Mouse (Mus musculus) monocyte, adult 5-6 weeks (primary cell): Measurements from ENCODE around the gene Prkce. TPM values are rescaled to one million over a fixed set of nuclear protein-coding genes. Genes with fewer than 3 reads are reported as not detected.

ENCODE experiments used
- ATAC-seq: fragments of 153-309, 156-312 bp; replicated peaks from 2 replicates; pipeline ENCODE4 v1.8.0; 2017; ENCODE audit warnings: mild to moderate bottlenecking; ENCODE audit not compliant: low TSS enrichment, insufficient number of reproducible peaks, severe bottlenecking, poor library complexity, low FRiP score
- total RNA-seq: library from RNA; stranded (forward); fragments of 200-1000, 200-491, 200-594 nt; gene quantifications from 3 replicates; pipeline ENCODE4 v1.2.3, GENCODE M21; 2017

Gene Prkce
- total RNA-seq, 1 experiment from 2014 or later: 21.1 TPM

DNA sequence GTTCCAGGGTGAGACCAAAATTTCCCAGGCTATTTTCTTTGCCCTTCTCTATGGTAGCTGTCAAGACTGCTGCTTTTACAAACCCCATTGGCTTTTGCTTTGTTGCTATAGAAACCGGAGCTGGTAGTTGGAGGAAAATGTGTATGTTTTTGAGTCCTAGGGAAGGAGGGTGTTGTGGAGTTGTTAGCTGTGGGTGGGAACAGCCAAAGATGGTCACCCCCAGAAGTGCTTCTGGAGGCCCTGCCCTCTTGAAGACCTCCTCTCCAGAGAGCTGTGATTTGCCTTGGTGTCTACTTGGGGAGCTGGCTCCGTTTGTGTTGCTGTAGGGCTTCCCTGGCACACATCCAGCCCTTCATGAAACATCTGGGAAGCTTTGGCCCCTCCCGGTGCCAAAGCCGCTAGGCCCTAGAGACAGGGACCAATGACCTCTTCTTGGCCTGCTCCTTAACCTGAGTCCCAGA lies 203.5 kb downstream of the Prkce start:
- ATAC-seq: no peak

DNA sequence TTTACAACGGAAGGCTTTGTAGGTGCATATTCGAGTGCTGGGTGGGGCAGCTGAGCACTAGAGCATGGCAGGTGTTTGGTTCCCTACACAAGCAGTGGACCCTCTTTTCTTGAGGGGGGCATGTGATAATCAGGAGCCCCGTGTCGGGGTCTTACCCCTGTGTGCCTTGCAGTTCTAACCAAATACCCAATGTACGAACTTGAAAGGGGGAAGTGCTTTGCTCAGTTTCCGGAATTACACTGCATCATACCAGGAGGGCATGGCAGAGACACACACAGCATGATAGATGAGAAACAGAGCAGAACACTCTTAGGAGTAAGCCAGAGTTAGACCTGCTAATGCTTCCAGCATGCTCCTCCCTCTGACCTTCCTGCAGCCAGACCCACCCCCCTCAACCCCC lies 208.8 kb downstream of the Prkce start:
- peak; percentile 24; the same call in 1 of the 2 replicates for ATAC-seq

DNA sequence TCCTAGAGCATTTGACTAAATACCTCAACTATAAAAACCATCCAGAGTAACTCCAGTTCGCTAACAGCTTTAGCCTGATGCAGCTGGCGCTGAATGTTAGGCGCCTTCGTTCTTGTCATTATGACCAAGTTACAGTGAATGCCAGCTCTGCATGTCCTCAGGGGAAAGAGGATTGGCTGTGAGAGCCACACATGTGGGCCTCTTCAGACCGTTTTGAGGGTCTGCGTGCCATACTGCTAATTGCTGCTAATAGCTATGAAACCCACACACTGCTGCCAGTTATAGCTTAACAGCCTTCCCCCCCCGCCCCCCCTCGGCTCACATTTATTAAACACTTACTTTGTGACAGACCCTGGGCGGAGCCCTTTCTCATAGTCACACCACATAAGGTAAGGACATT lies 210.3 kb downstream of the Prkce start:
- no peak for ATAC-seq

DNA sequence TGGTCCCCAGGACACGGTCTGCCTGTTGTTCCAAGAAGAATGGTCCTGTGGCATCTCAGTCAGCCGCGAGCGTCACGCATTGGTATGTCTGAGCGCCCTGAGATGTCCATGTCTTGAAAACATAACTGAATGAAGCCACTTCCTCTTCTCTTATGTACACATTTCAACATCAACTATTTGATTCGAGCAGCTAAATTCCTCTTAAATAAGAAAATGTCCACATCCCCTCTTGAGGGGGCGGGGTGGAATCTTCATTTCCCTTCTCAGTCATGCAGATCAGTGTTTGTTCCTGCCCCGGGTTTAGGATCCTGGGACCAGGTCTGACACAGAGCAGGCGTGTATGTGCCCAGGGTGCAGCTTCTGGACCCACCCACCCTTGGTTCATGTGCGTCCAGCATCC lies 211.0 kb downstream of the Prkce start:
- peak; percentile 71 for ATAC-seq

DNA sequence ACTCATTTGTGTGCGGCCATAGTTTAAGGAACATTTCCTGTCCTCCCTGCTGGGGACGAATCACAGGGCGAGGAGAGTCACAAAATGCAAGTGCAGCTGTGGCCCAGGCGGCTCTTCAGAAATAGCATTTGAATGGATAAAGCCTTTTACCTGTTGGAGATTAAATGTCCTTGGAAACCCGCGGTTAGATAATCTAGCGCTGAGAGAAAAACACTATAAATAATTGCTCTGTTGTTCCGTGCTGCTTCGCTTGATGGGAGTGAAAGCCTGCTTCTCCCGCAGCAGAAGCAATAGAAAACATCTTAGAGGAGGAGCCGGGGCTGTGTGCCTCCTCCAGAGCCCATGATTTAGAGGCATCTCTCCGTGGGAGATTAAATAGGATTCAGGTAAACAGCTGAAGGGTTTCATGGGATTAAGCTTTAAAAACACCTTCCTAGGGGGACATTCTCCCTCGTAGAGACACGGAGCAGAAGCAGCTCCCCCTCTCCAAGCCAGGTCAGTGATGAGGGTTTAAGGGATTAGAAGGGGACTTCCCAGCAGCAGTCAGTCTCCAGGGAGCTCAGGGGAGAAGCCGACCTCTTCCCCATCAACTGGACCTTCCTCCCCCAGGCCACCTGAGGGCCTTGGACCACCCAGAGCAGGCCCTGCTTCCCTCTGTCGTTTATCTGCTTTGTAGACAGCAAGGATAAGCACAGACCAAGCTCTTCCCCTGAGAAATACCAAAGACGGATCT lies 212.0 kb downstream of the Prkce start:
- ATAC-seq: no peak

DNA sequence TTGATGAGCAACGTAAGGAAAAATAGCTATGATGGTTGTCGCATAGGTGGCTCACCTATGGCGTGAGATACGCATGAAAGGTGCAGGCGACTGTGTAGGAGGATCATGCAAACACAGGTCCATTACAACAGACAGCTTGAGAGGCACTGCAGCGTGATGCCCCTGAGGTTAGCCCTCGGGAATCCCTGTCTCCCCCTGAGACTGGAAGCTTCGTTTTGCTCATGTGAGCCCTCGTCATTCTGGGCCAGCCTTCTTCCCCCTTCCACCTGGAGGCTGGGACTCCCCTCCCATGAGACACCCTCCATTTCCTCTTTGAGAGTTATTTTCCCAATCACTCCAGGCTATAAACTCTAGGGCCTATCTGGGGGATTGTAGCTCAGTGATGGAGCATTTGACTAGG lies 213.9 kb downstream of the Prkce start:
- no peak for ATAC-seq

DNA sequence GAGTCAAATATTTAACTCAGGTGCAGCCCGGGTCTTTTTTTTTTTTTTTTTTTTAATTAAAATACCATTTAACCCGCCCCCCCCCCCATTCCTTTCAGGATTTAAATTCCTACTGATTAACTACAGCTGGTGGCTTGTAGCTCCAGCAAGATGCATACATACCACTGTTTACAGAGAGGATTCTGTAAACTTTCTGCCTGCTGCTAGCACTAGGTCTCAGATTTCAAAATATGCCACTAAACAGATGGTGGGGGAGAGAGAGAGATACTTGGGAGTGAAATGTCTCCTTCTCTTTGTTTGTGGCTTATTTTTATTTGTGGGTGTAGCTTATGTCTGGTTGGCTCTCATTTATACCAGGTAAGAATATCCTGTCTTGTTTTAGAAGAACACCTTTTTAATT lies 215.3 kb downstream of the Prkce start:
- no peak for ATAC-seq

DNA sequence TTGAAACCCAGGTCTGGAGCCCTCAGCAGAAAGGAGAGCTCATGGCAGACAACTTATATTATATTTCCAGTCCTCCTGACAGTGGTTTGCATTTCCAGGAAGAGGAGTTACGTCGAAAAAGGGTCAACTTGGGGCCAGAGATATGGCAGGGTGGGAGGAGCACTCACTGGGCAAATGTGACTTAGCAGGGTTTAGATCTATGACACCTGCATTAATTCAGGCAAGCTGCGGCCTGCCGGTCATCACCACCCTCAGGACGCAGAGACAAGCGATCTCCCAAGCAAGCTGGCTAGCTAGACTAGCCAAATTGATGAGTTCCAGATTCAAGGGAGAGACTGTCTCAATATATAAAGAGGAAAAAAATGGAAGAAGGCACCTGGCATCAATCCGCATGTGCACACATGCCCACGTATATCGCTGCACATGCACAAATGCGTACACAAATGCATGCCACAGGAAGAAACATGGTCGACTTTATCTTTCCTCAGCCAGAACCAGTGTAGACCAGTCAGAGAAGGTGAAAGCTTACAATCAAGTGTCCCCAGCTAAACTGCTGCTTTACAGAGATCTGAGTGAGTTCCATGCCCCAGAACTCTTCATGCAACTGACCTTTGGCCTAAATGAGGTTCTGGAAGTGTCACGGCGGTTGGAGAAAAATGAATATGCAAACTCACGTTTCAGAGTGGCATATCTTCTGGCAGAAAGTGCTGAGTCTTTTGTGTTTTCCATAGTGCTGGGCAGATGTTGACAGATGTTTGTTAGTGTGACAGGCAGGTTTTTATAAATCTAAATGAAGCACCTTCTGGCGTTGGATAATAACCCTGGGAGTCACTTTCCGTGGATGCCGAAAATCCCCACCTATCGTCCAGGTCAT lies 216.4 kb downstream of the Prkce start:
- ATAC-seq: no peak

DNA sequence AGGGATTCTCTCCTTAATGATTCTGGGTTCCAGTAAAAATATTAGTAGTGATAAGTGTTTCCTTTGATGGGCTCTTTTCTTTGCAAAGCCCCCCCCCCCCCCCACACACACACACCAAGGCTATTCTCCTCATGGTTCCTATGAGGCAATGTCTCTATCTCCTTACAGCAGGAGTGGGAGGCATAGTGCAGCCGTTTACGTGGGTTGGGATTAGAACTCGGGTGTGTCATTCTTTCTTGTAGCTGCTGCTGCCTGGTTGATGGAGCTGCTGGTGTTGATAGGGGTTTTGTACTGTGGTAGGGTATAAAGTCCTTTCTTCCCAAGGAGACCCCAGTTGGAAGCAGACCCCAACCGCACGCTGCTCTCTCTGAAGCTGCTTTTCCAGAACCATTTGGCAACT lies 224.9 kb downstream of the Prkce start:
- ATAC-seq: no peak

DNA sequence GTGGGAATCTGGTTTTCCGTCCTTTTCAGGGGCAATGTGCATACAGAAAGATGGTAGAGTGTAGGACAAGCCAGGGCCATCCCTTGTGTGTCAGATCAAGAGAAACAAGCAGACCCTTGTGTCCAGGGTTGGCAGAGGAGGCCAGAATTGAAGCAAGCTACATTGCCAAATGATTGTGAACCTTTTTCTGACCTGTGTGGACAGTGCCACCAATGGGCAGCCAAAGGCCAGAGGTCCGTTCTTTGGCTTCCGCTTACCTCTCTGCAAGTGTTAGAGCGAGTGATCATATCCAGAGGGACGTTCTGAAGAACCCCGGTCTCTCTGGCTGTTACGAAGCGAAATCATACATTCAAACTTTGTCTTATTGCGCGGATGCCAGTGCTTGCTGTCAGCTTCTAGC lies 225.6 kb downstream of the Prkce start:
- no peak for ATAC-seq

DNA sequence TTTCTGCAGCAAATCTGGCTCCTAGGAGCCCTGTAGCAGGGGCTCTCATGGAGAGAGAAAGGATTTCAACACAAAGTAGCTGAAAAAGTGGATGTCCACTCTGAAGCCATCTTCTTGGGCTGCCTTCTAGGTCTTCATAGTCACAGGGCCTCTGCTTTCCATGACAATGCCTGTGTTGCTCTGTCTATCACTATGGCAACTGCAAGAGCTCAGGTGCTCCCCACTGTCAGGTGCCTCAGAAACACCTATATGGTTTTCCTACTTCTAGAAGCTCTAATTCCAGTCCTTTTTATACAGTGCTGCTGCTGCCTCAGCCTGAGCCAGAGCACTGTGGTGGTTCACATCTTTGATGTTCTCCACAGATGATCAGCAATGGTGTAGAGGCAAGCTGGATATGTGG lies 229.5 kb downstream of the Prkce start:
- no peak for ATAC-seq

DNA sequence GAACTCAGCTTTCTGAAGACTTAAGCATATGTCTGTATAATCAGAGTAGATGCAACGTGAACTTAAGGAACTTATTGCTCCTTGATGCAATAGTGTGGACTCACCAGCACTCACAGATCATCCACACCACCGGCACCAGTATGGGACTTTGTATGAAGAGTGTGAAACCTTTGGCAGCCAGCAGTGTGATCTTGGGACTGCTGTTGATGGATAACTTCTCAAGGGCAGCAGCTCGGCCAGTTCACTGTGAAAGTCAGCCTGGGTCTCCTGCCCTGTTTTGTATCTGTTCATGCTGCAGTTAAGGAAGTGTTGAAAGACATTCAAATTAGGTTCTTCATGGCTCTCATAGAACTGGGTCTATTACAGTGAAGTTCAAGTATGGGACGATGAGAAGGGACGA lies 230.1 kb downstream of the Prkce start:
- ATAC-seq: no peak

DNA sequence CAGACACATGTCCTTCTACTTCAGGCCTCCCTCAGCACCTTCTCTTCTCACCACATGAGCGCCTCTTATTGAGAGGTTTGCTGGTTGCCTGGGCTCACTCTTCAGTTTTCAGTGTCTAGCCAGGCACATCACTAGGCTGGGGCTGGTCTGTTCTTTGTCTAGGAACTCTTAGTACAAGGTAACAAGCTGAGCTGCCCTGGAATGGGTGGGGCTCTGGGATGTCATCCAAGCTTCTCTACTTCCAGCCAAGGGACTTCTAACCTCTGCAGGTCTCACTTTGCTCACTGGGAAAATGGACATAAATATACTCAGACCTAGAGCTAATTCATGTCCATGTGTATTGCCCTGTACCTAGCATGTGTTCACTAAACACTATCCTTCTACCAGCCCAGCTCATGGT lies 230.6 kb downstream of the Prkce start:
- ATAC-seq: no peak

DNA sequence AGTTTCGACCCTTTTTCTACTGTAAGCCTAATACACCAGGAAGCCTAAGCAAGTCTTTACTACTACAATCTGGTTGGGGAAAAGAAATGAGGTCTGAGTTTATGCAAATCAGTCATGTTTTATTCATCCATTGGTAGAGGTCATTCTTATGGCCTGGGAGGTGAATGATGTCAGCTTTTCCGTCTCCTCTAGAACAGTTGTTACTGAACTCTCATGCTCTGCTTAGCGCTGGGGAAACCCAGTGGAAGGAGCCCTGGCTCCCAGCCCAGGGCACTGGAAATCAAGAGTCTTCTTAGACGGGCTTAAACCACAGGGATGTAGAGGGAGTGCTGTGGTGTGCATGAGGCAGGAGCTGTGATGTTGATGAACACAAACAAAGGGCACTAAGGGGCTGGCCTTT lies 232.4 kb downstream of the Prkce start:
- ATAC-seq: no peak

DNA sequence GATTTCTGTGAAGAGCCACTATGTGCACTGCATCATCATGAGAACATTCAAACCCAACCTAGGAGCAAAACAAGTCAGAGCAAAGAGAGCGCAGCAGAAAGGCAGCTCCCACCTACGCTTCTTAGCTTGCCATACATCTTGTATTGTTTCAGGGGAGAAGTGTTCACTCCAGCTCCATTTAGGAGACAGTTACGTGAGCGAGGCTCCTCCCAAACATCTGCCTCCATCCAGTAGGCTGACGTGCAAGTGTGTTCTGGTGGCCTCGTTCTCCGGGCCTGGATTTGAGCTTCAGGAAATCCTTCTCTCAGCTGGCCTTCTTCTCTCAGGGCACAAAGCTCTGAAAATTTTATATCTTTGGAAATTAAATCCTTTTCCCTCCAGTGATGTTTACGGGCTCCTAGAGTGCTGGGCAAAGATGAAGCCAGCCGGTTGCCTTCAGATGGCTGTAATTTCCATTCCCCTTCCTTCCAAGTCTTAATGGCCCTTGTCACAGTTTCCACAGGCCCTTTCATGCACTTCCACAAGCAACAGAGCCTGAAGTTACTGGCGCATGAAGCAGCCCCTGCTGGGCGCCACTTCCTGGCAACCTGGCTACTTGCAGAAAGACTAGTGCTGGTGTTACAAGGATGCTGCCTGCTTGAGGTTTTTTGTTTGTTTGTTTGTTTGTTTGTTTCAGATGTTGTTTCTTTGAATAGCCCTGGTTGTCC lies 237.4 kb downstream of the Prkce start:
- ATAC-seq: no peak

DNA sequence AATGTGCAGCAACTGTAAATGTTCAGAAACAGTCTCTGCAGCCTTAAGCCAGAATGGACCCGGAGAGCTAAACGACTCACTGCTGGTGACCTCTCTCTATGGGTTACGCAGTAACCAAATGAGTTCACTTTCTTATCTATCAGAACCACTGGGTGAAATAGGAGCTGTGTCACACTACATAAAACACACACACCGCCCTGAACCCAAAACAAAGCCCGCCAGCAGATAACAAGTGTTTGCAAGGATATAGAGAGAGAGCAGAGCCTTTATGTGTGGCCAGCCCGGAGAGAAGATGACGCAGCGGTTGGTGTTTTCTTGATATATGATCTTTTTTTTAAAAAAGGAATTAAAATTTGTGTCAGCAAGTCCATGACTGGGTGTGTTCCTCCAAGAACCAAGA lies 238.1 kb downstream of the Prkce start:
- ATAC-seq: no peak

DNA sequence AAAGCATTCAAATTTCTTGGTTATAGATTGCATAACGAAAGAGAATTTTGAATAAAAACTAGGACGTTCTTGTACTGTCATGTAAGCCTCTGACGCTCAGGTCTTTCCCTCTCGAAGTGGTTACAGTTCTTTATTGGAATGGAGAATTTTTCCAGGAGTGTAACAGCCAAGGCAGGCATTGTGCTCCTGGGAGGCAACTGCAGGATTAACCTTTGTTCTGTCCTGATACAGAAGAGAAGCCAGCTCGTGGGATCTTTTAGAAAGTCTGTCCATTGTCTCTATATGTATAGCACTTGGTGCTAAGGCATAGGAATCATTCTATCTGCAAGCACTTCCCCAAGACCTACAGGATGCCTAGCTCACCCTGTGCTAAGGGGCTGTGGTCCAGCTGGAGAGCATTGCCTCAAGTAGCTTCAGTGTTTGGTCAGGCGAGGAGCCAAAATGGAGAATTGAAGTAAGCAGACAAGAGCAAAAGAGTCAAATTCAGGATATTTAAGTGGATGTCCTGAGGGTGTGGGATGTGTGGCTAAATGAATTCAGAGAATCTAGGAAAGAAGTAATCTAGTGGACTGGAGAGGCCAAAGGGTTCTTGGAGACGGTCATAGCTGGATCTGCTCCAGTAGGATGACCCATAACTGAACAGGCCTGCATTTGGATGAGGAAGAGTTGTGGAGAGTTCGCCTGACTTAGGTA lies 240.5 kb downstream of the Prkce start:
- ATAC-seq: no peak

DNA sequence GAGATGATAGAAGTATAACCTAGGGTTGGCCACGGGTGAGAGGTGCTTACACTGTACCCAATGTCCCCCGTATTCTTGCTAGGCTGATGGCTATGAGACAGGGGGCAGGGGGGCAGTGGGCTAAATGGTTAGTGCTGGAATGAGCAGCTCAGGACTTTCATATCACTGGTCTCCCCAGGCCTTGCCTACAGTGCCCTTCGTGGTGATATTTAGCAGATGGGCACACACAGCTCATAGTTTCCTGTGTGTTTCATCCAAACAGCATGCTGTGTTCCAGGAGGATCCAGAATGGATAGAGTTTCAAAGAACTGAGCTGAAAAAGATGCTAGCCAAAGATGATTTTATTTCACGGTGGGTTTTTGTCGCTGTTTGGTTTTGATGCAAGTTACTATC lies 241.0 kb downstream of the Prkce start:
- ATAC-seq: no peak

DNA sequence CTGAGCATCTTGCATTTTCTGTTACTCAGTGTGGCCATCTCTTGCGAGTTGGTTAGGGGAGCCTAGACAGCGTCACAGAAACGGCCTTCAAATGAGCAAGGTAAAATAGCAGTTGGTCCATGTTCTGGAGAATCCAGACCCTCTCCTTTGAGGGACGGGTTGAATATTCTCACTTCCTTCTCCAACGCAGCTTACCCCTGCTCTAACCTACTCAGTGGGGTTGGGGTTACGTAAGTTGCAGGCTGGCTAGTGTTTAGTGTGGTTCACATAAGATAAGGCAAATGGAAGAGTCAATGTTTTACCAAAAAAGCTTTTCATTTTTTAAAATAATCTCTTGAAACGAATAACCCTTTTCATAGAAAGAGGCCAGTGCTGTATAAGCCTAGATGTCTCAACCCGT lies 241.9 kb downstream of the Prkce start:
- no peak for ATAC-seq
